ENCODE assay signal across 24 mouse cellular contexts in genomic region chr16:83063423-83063822, GRCm38 (mm10).
A peak's percentile ranks its signal among the peaks of the same experiment; 100 is the strongest.
DNase-seq lines count a peak whose midpoint lies in the region; ATAC-seq lines count a peak whose summit lies in the region.
"Had no signal": no experiment of that assay in that cellular context is flagged by ENCODE, and none has a peak within 500 bp of the region (broad histone marks: within the 10 kb centered on the region; RNA-seq: fewer than 3 reads in every experiment).

No protein-coding gene starts in this region.

- H3K9me3 ChIP-seq in embryonic facial prominence, embryonic 14.5 days (ENCODE audit: control insufficient read depth, low read length): no peaks in the 10 kb centered on the region
- H3K9me3 ChIP-seq in embryonic facial prominence, embryonic 10.5 days: no peaks in the 10 kb centered on the region
- no peaks in the 10 kb centered on the region for H3K9me3 ChIP-seq in forebrain, embryonic 16.5 days (ENCODE audit: control insufficient read depth, low read length)

- no peaks in the 10 kb centered on the region for H3K27me3 ChIP-seq in embryonic facial prominence, embryonic 14.5 days (replicated peaks; ENCODE audit: control insufficient read depth, insufficient read depth, low read length)
- no peaks in the 10 kb centered on the region for H3K27me3 ChIP-seq in embryonic facial prominence, embryonic 10.5 days (replicated peaks; ENCODE audit: low read depth, poor library complexity, severe bottlenecking)
- no peaks in the 10 kb centered on the region for H3K27me3 ChIP-seq in forebrain, embryonic 16.5 days (replicated peaks; ENCODE audit: control insufficient read depth, insufficient read depth, low read length)
- H3K27me3 ChIP-seq: CH12.LX, Patski had no signal

- no peak overlapping the region for H3K9ac ChIP-seq in embryonic facial prominence, embryonic 14.5 days (ENCODE audit: low read depth, low read length)
- no peak overlapping the region for H3K9ac ChIP-seq in forebrain, embryonic 16.5 days (replicated peaks; ENCODE audit: low read depth, low read length)

- no peaks in the 10 kb centered on the region for H3K36me3 ChIP-seq in embryonic facial prominence, embryonic 14.5 days (ENCODE audit: control insufficient read depth, insufficient read depth, low read length)
- H3K36me3 ChIP-seq in embryonic facial prominence, embryonic 10.5 days (replicated peaks): no peaks in the 10 kb centered on the region
- H3K36me3 ChIP-seq in forebrain, embryonic 16.5 days (ENCODE audit: control insufficient read depth, insufficient read depth): no peaks in the 10 kb centered on the region
- H3K36me3 ChIP-seq: G1E had no signal

- no peak overlapping the region for H3K4me2 ChIP-seq in embryonic facial prominence, embryonic 14.5 days (ENCODE audit: low read depth, low read length)
- H3K4me2 ChIP-seq in forebrain, embryonic 16.5 days (ENCODE audit: low read length): no peak overlapping the region

- no peak overlapping the region for H3K27ac ChIP-seq in embryonic facial prominence, embryonic 14.5 days (replicated peaks; ENCODE audit: low read depth, low read length)
- H3K27ac ChIP-seq in embryonic facial prominence, embryonic 10.5 days (replicated peaks): no peak overlapping the region
- H3K27ac ChIP-seq in forebrain, embryonic 16.5 days (ENCODE audit: low read length): no peak overlapping the region

- peak; percentile 6 for DNase-seq in embryonic facial prominence, embryonic 14.5 days (ENCODE audit: low spot score)
- no peak for DNase-seq in embryonic facial prominence, embryonic 10.5 days (ENCODE audit: low spot score)
- peak; percentile 58 for DNase-seq in heart, adult 11 months
- no peak for DNase-seq in heart, adult 9 months (ENCODE audit: low spot score in 2 of 2)
- DNase-seq in R1 (ENCODE audit: low read depth, low spot score) (peak; percentile 2), ZHBTc4 (ENCODE audit: low read depth, low spot score) (peak; percentile 2)
- DNase-seq in right cerebral cortex, postnatal 10 days (ENCODE audit: low spot score in 2 of 2): no peak
- DNase-seq: adrenal gland, adult 2 months; adrenal gland, adult 8-10 months; adrenal gland, postnatal 10 days; adrenal gland, postnatal 14 days; adrenal gland, postnatal 25 days; adrenal gland, postnatal 36 days; B cell, adult 2 months; cerebellum, adult 11 months; cerebellum, adult 11-12 months; cerebellum, adult 18-20 months; cerebellum, adult 2 months had no signal

- H3K4me1 ChIP-seq in embryonic facial prominence, embryonic 14.5 days (ENCODE audit: control insufficient read depth, insufficient read depth, low read length): no peaks in the 10 kb centered on the region
- H3K4me1 ChIP-seq in embryonic facial prominence, embryonic 10.5 days: no peaks in the 10 kb centered on the region
- no peaks in the 10 kb centered on the region for H3K4me1 ChIP-seq in forebrain, embryonic 16.5 days (replicated peaks; ENCODE audit: control insufficient read depth, insufficient read depth, low read length)

- H3K4me3 ChIP-seq in embryonic facial prominence, embryonic 14.5 days (ENCODE audit: low read depth, low read length): no peak overlapping the region
- H3K4me3 ChIP-seq in embryonic facial prominence, embryonic 10.5 days: no peak overlapping the region
- no peak overlapping the region for H3K4me3 ChIP-seq in forebrain, embryonic 16.5 days (replicated peaks; ENCODE audit: low read length)

- ATAC-seq in embryonic facial prominence, embryonic 14.5 days (ENCODE audit: low read depth): peak; percentile 65; the same call in 1 of the 2 replicates
- ATAC-seq in forebrain, embryonic 16.5 days: no peak
- ATAC-seq: activated CD4-positive, CD25-positive, alpha-beta regulatory T cell, adult 4 months; CD4-positive, CD25-positive, alpha-beta regulatory T cell, adult 4 months; Patski had no signal

Comparison
In these comparisons a context has a peak if more than half of its experiments do, and no peak if none do; other contexts are left out.
1. DNase-seq: peak in embryonic facial prominence, embryonic 14.5 days (single experiment), heart, adult 11 months (single experiment), R1 (single experiment) and ZHBTc4 (single experiment); none in embryonic facial prominence, embryonic 10.5 days (single experiment), heart, adult 9 months (0 of 2) and right cerebral cortex, postnatal 10 days (0 of 2).